Mouse (Mus musculus) CH12.LX (cell line): ENCODE measurements at regions not wholly inside any gene's neighbourhood (a gene's known extent, or its start where the extent isn't known, plus 50 kb on each side); places are given as distances from the start of the nearest gene placed in this dataset.

Experiments used
- DNase-seq: peaks from one replicate; pipeline ENCODE4 v3.0.0-alpha.2; 2013; ENCODE audit errors: extremely low read depth
- H3K27ac ChIP-seq: 2 replicates; pipeline ENCODE4 v1.5.1; 2012; ENCODE audit warnings: low read depth, mild to moderate bottlenecking, control low read depth, moderate library complexity; ENCODE audit not compliant: insufficient read depth
- H3K27me3 ChIP-seq: replicated peaks from 2 replicates; pipeline ENCODE3; 2012; ENCODE audit warnings: inconsistent platforms
- H3K36me3 ChIP-seq, 2 experiments: replicated peaks in 1 of 2; 2 replicates each; pipeline versions ENCODE3 to v1.6.1; 2012; ENCODE audit warnings: inconsistent platforms in 1 of 2, low read length in 1 of 2, mild to moderate bottlenecking in 1 of 2, mixed read lengths in 1 of 2, moderate library complexity in 1 of 2; ENCODE audit not compliant: control insufficient read depth in 1 of 2, insufficient read depth in 1 of 2
- H3K4me1 ChIP-seq, 2 experiments: 2 replicates each; pipeline ENCODE4 v1.6.1; 2012; ENCODE audit warnings: inconsistent platforms in 1 of 2, moderate library complexity in 1 of 2; ENCODE audit not compliant: insufficient read depth in 2 of 2, control insufficient read depth in 1 of 2
- H3K4me2 ChIP-seq: 2 replicates; pipeline ENCODE4 v1.6.1; 2012; ENCODE audit warnings: low read depth, mild to moderate bottlenecking, control low read depth; ENCODE audit not compliant: poor library complexity, insufficient read depth, severe bottlenecking
- H3K4me3 ChIP-seq, 3 experiments: fragments of 150-350 bp in 1 of 3; sonication (generic) in 1 of 3; replicated peaks in 1 of 3; 2 replicates each; pipeline versions ENCODE3 to v1.5.1; 2011 to 2012; ENCODE audit warnings: low read depth in 2 of 3, low read length in 2 of 3, mild to moderate bottlenecking in 2 of 3, moderate library complexity in 2 of 3, control low read depth in 1 of 3, improper control_type of control experiment in 1 of 3, inconsistent platforms in 1 of 3, mixed read lengths in 1 of 3; ENCODE audit not compliant: poor library complexity in 1 of 3
- H3K79me2 ChIP-seq: replicated peaks from 2 replicates; pipeline ENCODE4 v1.6.1; 2012; ENCODE audit warnings: mild to moderate bottlenecking, moderate library complexity; ENCODE audit not compliant: control insufficient read depth, poor library complexity, insufficient read depth, severe bottlenecking; ENCODE audit errors: extremely low read depth
- H3K9ac ChIP-seq: 2 replicates; pipeline ENCODE4 v1.6.1; 2012; ENCODE audit warnings: low read depth, mild to moderate bottlenecking, control low read depth, moderate library complexity; ENCODE audit not compliant: insufficient read depth
- H3K9me3 ChIP-seq: replicated peaks from 2 replicates; pipeline ENCODE3; 2012; ENCODE audit warnings: low read length, inconsistent platforms, mixed read lengths
- BHLHE40 ChIP-seq: IDR thresholded peaks from 2 replicates; pipeline ENCODE4 v1.6.1; 2011; ENCODE audit warnings: mild to moderate bottlenecking, low read depth, low read length, improper control_type of control experiment
- CHD1 ChIP-seq: IDR thresholded peaks from 2 replicates; pipeline ENCODE4 v1.6.1; 2012; ENCODE audit warnings: low read depth, low read length, improper control_type of control experiment, inconsistent platforms
- CHD2 ChIP-seq: IDR thresholded peaks from 2 replicates; pipeline ENCODE4 v1.6.1; 2011; ENCODE audit warnings: low read length, improper control_type of control experiment
- CTCF ChIP-seq, 2 experiments: IDR thresholded peaks in 1 of 2; conservative IDR thresholded peaks in 1 of 2; 2 replicates each; pipeline ENCODE4 v1.5.1; 2011 to 2012; ENCODE audit warnings: low read depth in 2 of 2, low read length in 2 of 2, improper control_type of control experiment in 1 of 2, inconsistent platforms in 1 of 2, mild to moderate bottlenecking in 1 of 2, moderate library complexity in 1 of 2
- E2F4 ChIP-seq: IDR thresholded peaks from 2 replicates; pipeline ENCODE4 v1.6.1; 2011; ENCODE audit warnings: low read depth, low read length, improper control_type of control experiment; ENCODE audit not compliant: insufficient replicate concordance
- ELF1 ChIP-seq: IDR thresholded peaks from 2 replicates; pipeline ENCODE4 v1.6.1; 2014; ENCODE audit warnings: low read depth, mild to moderate bottlenecking, inconsistent platforms, low read length, improper control_type of control experiment
- EP300 ChIP-seq: IDR thresholded peaks from 2 replicates; pipeline ENCODE4 v1.6.1; 2011; ENCODE audit warnings: low read length, improper control_type of control experiment
- ETS1 ChIP-seq: conservative IDR thresholded peaks from 2 replicates; pipeline ENCODE4 v1.6.1; 2012; ENCODE audit warnings: low read depth, mild to moderate bottlenecking, inconsistent platforms, low read length, improper control_type of control experiment, moderate library complexity
- GABPA ChIP-seq: IDR thresholded peaks from 2 replicates; pipeline ENCODE4 v1.6.1; 2012; ENCODE audit warnings: low read depth, low read length, improper control_type of control experiment, inconsistent platforms; ENCODE audit not compliant: insufficient replicate concordance
- HCFC1 ChIP-seq: IDR thresholded peaks from 2 replicates; pipeline ENCODE4 v1.6.1; 2012; ENCODE audit warnings: low read depth, mild to moderate bottlenecking, inconsistent platforms, low read length, improper control_type of control experiment
- IRF4 ChIP-seq: IDR thresholded peaks from 2 replicates; pipeline ENCODE4 v1.6.1; 2014; ENCODE audit warnings: low read depth, mild to moderate bottlenecking, inconsistent platforms, low read length, improper control_type of control experiment
- JUN ChIP-seq: IDR thresholded peaks from 2 replicates; pipeline ENCODE4 v1.6.1; 2011; ENCODE audit warnings: low read depth, mild to moderate bottlenecking, low read length, improper control_type of control experiment, moderate library complexity; ENCODE audit not compliant: insufficient read depth
- JUND ChIP-seq: conservative IDR thresholded peaks from 2 replicates; pipeline ENCODE4 v1.6.1; 2011; ENCODE audit warnings: low read depth, low read length, improper control_type of control experiment
- MAZ ChIP-seq: IDR thresholded peaks from 2 replicates; pipeline ENCODE4 v1.6.1; 2012; ENCODE audit warnings: low read depth, mild to moderate bottlenecking, inconsistent platforms, low read length, improper control_type of control experiment, moderate library complexity
- MXI1 ChIP-seq: IDR thresholded peaks from 2 replicates; pipeline ENCODE4 v1.6.1; 2011; ENCODE audit warnings: mild to moderate bottlenecking, low read depth, low read length, improper control_type of control experiment
- NELFE ChIP-seq: IDR thresholded peaks from 2 replicates; pipeline ENCODE4 v1.6.1; 2011; ENCODE audit warnings: low read depth, low read length, improper control_type of control experiment
- NRF1 ChIP-seq: IDR thresholded peaks from 2 replicates; pipeline ENCODE4 v1.6.1; 2014; ENCODE audit warnings: low read depth, mild to moderate bottlenecking, inconsistent platforms, low read length, improper control_type of control experiment, moderate library complexity
- PAX5 ChIP-seq: IDR thresholded peaks from 2 replicates; pipeline ENCODE4 v1.6.1; 2012; ENCODE audit warnings: low read length, inconsistent platforms, mixed read lengths
- POLR2AphosphoS2 ChIP-seq: IDR thresholded peaks from 2 replicates; pipeline ENCODE4 v1.6.1; 2011; ENCODE audit warnings: low read depth, low read length, improper control_type of control experiment
- RAD21 ChIP-seq: IDR thresholded peaks from 2 replicates; pipeline ENCODE4 v1.6.1; 2011; ENCODE audit warnings: low read depth, mild to moderate bottlenecking, low read length, improper control_type of control experiment, moderate library complexity
- TBP ChIP-seq: conservative IDR thresholded peaks from 2 replicates; pipeline ENCODE4 v1.6.1; 2011; ENCODE audit warnings: low read depth, low read length, improper control_type of control experiment
- UBTF ChIP-seq: IDR thresholded peaks from 2 replicates; pipeline ENCODE4 v1.6.1; 2012; ENCODE audit warnings: low read depth, mild to moderate bottlenecking, inconsistent platforms, low read length, improper control_type of control experiment, moderate library complexity
- USF1 ChIP-seq: IDR thresholded peaks from 2 replicates; pipeline ENCODE4 v1.6.1; 2014; ENCODE audit warnings: low read depth, mild to moderate bottlenecking, inconsistent platforms, low read length, improper control_type of control experiment
- ZC3H11A ChIP-seq: IDR thresholded peaks from 2 replicates; pipeline ENCODE4 v1.6.1; 2012; ENCODE audit warnings: low read depth, mild to moderate bottlenecking, inconsistent platforms, low read length, improper control_type of control experiment
- ZKSCAN1 ChIP-seq: IDR thresholded peaks from 2 replicates; pipeline ENCODE4 v1.6.1; 2012; ENCODE audit warnings: low read depth, inconsistent platforms, low read length, improper control_type of control experiment, borderline replicate concordance
- ZMIZ1 ChIP-seq: IDR thresholded peaks from 2 replicates; pipeline ENCODE4 v1.6.1; 2012; ENCODE audit warnings: low read depth, mild to moderate bottlenecking, inconsistent platforms, low read length, improper control_type of control experiment
- ZNF384 ChIP-seq: IDR thresholded peaks from 2 replicates; pipeline ENCODE4 v1.6.1; 2012; ENCODE audit warnings: low read depth, low read length, improper control_type of control experiment, inconsistent platforms
- dilution Hi-C: fragments of 300-500 bp; cut with MboI; formaldehyde crosslinking; loops from 2 replicates; pipeline ENCODE4 v1.14.3; 2020; ENCODE audit warnings: low sequenced_read_pairs; ENCODE audit not compliant: extremely low pct_unique_long_range_greater_than_20kb, extremely low pct_ligation_motif_present
- in situ Hi-C: fragments of 300-500 bp; cut with MboI; formaldehyde crosslinking; loops from 3 replicates; pipeline ENCODE4 v1.14.3; 2019; ENCODE audit warnings: low sequenced_read_pairs, low pct_ligation_motif_present, low pct_unique_long_range_greater_than_20kb, mixed read lengths

DNA sequence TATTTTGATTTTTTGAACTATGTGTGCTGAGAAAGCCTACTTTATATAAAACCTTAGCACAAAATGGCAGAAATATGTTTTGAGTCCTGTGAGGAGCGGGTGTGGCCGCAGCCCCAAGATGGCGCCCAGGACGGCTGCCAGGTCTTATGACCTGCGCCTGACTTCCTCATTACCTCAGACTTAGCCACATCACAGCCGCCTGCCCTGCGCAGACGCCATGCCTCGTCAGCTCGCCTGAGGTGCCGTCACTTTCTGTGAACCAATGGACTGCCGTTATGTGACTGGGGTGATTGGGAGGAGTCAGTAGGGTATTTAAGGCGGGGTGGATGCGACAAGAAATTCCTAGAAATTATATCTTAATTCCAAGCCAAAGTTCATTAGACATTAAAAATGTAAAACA lies 171.7 kb upstream of the Foxn2 start:
- in situ Hi-C loops, result loop anchor here (25.0 kb wide), 1 partner anchor 368 kb away; no protein-coding TSS in a partner anchor
- Histone ChIP-seq H3K9me3 (peaks cover 2% of the 10 kb centered on the region), H3K27me3 (no peaks in the 10 kb centered on the region), H3K79me2 (no peaks in the 10 kb centered on the region), H3K36me3 (no peaks in the 10 kb centered on the region), H3K27ac (no peak overlapping the region), H3K4me1 (peaks cover 0 to 6% of the 10 kb centered on the region in 2 experiments; a peak in 3 of 4 replicates), H3K4me3 (no peak overlapping the region), H3K4me2 (no peak overlapping the region), H3K9ac (no peak overlapping the region)
- dilution Hi-C loops, result no loop called here
- no peak for DNase-seq
- TF ChIP-seq MAZ (no peak), ZKSCAN1 (no peak), JUND (no peak), ZNF384 (no peak), CHD2 (no peak), ELF1 (no peak), JUN (no peak), NRF1 (no peak), HCFC1 (no peak), EP300 (no peak), GABPA (no peak), UBTF (no peak), PAX5 (no peak), CTCF (conservative IDR thresholded peaks at IDR 0.05 in 1 of 2, IDR thresholded peaks at IDR 0.05 in 1 of 2; ENCODE audit: low read depth in 2 of 2, low read length in 2 of 2) (no peak)

DNA sequence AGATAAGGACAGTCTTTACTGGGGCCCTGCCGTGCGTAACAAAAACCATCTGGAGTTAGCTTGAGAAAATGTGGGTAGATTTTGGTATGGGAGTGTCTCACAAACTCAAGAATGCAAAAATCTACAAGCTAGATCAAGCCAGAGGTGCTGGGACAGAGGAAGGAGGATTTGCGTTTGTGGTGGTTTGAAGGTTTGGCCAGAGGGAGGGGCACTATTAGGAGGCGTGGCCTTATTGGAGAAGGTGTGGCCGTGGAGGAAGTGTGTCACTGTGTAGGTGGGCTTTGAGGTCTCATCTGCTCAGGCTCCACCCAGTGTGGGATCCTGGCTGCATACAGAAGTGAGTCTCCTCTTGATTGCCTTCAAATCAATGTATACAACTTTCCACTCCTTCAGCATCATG lies 169.6 kb upstream of the Foxn2 start:
- peaks cover 4 to 15% of the 10 kb centered on the region in 2 experiments for H3K4me1 ChIP-seq
- dilution Hi-C loops (no loop called here), in situ Hi-C loops (loop anchor here (25.0 kb wide), 1 partner anchor 366 kb away; no protein-coding TSS in a partner anchor)
- no peak overlapping the region for H3K9ac ChIP-seq
- H3K79me2 ChIP-seq, result no peaks in the 10 kb centered on the region
- H3K9me3 ChIP-seq, result peaks cover 2% of the 10 kb centered on the region
- no peak for DNase-seq
- TF ChIP-seq BHLHE40, result no peak
- no peak for TF ChIP-seq CHD1
- TF ChIP-seq TBP, result no peak
- TF ChIP-seq USF1, result no peak
- TF ChIP-seq ZMIZ1, result no peak
- TF ChIP-seq E2F4, result no peak
- no peak for TF ChIP-seq POLR2AphosphoS2
- TF ChIP-seq IRF4, result no peak
- no peak for TF ChIP-seq ZC3H11A
- TF ChIP-seq ETS1, result no peak
- TF ChIP-seq CHD2, result no peak
- no peak for TF ChIP-seq MXI1
- no peak for TF ChIP-seq ZNF384
- no peak for TF ChIP-seq RAD21
- no peak for TF ChIP-seq JUND
- no peak for TF ChIP-seq NELFE
- no peak overlapping the region for H3K4me2 ChIP-seq
- H3K36me3 ChIP-seq, result no peaks in the 10 kb centered on the region
- no peak overlapping the region for H3K27ac ChIP-seq
- H3K27me3 ChIP-seq, result no peaks in the 10 kb centered on the region
- no peak overlapping the region for H3K4me3 ChIP-seq
